Mouse (Mus musculus) adrenal gland, postnatal 10 days (tissue): ENCODE results near the gene Mrps11. TPM values are rescaled to one million over a fixed set of nuclear protein-coding genes. Genes with fewer than 3 reads are reported as not detected.
A peak's percentile ranks its signal among the peaks of the same experiment; 100 is the strongest.

Experiments used
- DNase-seq: peaks from one replicate; pipeline ENCODE4 v3.0.0; 2021; ENCODE audit warnings: mixed read lengths
- long read RNA-seq, 2 experiments: library from polyadenylated mRNA; stranded (forward); transcript quantifications; one replicate each; pipeline ENCODE4 v2.0.0; 2021
- total RNA-seq, 2 experiments: library from RNA; stranded (reverse); gene quantifications; 2 replicates each; pipeline ENCODE4 v1.2.3; 2021

Gene Mrps11
- total RNA-seq = 10 to 100 TPM; 77.9 to 82.5 TPM
- long read RNA-seq, experiment 1, transcript Mrps11-205 (6 exons, 825 nt) = minor isoform, 5 of 162 reads
- long read RNA-seq, experiment 1, transcript Mrps11-201 (6 exons, 1,056 nt) = major isoform, 102 of 162 reads
- long read RNA-seq, experiment 1, partial matches to known transcripts = 52 of 162 reads
- long read RNA-seq, experiment 1, other reads (novel, unspliced or antisense) = 3 of 162 reads
- long read RNA-seq, experiment 2, transcript Mrps11-201 (6 exons, 1,056 nt) = major isoform, 81 of 112 reads
- long read RNA-seq, experiment 2, partial matches to known transcripts = 0 of 112 reads
- long read RNA-seq, experiment 2, other reads (novel, unspliced or antisense) = 27 of 112 reads

- peak; percentile 93 for DNase-seq
Observed at GRCm38 (mm10) chr7:78782639-78783581, at the start of gene Mrps11, which contains the start of gene Mrpl46. Mrps11 (plus strand) TSS chr7:78783119. Mrpl46 (minus strand) TSS chr7:78783531.

DNA sequence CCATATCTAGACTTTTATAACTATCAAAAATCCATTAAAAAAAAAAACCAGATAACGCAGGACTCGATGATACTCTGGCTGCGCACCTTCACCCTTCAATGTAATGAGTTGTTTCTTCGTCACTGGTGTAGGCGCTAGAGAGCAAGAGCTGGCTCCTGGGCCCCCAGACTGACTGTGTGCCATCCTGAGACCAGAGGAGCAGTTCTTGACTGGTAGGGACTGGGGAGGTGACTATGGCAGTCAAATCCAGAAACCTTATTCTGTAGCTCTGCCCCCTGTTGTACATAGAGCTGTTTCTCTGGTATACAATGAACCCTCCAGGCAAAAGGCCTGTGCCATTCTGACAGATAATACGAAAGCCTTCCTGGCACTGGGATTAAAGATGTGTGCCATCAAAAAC, 45.7 kb upstream of the Mrps11 start:
- no peak for DNase-seq

GRCm38 (mm10) chr7:78737614-78738210, 45.2 kb upstream of the Mrps11 start, which contains the start of gene Ntrk3:
Ntrk3 (minus strand) TSS chr7:78738012.
- DNase-seq = no peak

DNA sequence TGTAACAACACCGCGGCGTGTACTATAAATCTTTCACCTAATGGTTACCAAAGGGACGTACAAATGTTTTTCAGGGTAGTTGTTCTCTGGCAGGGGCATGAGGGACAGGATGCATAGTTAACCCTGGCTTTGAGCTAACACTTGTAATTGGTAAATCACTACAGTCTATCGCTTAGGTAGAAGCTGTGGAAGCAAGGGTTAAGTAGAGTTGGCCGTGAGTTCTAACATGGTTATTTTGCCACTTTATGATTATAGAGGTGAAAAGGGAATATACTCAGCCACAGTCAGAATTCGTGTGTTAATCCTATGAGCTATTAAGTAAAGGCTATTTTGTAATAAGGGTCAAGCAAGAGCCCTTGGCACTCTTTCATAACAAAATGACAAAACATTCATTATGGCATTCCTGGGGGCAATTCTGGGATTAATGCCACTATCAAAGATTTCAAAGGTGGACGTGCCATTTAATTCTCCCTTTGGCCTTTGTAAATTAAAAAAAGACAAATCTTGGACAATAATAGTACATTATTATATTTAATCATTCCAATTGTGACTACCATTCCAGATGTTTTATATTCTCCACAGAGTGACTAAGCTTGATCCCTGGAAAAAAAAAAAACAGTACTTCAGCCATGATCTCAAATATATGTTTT, 43.4 kb upstream of the Mrps11 start:
- DNase-seq = peak; percentile 33

GRCm38 (mm10) chr7:78743731-78744385, 39.1 kb upstream of the Mrps11 start:
- no peak for DNase-seq

DNA sequence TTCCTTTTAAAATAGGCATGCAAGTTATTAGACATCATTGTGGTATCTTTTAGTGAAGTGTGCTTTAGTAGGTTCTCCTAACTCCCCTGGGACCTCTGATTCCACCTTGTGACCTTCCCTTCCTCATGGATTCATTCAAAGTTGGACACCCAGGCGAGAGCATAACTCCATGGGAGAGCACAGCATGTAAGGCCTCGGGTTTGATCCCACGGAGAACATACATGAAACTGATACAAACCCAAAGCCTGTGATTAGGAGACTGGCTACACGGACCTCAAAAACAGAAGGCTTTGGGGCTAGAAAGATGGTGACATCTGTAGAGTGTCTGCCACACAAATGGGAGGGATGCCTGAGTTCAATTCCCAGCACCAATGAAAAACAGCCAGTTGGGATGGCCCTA, 30.0 kb upstream of the Mrps11 start:
- DNase-seq = no peak

- no peak for DNase-seq
Observed at GRCm38 (mm10) chr7:78753752-78754457, 29.0 kb upstream of the Mrps11 start.

GRCm38 (mm10) chr7:78754458-78755000, 28.4 kb upstream of the Mrps11 start:
- DNase-seq = no peak

GRCm38 (mm10) chr7:78763801-78764200, 19.1 kb upstream of the Mrps11 start:
- no peak for DNase-seq

DNA sequence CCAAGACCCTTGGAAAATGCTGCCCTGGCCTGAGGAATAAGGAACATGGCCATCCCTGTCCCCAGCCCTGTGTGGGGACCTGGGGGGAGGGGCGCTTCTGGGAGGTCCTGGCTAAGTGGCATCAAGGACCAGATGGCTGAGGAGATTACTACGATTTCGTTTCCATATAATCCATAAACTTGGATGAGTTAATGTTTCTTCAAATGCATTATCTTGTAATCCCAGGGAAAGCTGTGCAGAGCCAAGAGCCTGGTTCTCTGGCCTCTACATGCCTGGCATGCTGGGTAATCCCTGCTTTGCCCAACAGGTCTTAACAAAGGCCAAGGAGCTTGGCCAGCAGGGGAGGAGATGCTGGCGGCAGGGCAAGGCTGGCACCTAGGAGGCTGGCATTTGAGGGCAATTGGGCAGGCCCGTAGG, 17.7 kb upstream of the Mrps11 start:
- DNase-seq = peak; percentile 57

DNA sequence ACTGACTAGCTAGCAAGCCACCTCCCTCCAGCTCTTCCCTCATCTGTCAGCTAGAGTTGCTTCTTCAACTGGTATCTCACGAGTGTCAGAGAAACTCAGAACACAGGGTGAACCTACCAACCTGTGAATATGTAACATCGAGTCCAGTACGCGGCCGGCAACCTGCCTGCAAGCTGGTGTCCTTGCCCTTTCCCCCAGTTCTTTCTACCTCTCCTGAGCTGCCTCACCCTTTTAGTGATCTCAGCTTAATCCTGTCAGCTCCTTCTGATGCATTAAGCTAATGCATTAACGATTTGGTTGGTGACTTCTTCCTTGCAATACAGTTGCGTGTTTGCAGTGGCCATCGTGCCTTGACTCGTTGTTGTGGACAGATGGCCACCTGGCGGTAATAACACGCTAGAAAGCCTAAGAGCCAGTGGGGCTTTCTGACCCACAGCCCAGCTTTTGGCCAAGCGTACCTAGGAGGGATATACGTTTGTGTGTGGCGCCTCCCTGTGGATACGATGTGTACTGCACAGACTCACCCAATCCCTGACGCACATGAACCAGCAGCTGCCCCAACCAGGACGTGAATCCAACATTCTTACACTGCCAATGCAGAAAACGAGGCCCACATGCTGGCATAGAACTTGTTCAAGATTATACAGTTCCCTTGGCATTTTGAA, 16.8 kb upstream of the Mrps11 start:
- DNase-seq = peak; percentile 90

DNA sequence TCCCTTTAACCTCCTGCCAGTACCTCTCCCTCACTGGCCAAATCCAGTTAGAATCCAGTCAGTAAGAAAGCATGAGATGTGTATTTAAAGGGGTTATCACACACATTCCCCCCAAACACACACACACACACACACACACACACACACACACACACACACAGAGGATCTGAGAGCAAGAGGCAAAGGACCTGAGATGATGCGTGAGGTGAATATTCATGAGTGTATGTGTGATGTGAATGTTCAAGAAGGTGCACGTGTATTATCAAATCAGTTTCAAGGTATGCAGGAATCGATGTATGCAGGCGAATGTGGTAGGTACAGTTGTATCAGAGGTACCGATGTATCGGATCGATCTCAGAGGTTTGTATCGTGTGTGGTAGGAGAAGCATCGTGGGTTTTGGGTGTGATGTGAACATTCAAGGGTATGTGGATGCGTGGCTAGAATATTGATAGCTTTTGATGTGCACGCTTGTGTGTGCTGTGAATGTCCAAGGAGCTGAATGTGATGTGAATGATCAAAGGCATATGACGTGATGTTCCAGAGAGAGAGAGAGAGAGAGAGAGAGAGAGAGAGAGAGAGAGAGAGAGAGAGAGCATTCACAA, 14.9 kb upstream of the Mrps11 start:
- DNase-seq = no peak

DNA sequence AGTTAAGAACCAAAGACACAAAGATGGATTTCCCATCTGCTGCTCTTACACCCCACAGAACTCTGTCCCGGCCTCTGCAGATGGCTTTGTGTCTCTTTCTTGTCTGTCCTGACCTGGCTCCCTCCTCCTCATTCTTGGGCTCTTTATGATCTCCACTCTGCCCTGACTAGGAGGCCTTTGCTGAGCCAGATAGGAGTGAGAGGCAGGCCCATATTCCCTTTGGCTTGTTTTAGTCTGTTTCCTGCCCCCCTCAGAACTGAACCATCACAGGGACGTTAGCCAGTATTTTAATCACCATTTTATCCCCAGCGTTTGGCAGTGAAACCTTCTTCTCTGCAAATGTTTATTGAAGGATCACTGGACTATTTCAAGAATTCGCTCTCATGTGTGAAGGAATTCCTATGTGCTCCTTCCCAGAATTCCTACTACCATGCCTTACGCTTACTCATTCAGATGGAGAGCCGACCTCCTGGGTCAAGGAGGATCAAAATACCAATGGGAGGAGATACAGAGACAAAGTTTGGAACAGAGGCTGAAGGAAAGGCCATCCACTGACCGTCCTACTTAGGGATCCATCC, 13.8 kb upstream of the Mrps11 start:
- no peak for DNase-seq

DNA sequence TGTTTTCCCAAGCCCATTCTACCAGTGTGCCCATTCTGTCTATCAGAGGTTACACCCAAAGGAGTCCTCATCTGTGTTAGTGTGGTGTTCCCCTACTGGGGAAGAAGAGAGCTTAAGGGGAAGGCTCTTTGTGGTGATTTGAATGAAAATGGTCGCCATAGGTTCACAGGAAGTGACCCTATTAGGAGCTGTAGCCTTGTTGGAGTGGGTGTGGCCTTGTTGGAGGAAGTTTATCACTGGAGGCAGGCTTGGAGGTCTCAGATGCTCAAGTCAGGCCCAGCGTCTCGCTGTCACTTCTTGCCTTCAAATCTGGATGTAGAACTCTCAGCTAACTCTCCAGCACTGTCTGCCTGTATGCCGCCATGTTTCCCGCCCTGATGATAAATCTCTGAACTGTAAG, 12.0 kb upstream of the Mrps11 start:
- DNase-seq = no peak

DNA sequence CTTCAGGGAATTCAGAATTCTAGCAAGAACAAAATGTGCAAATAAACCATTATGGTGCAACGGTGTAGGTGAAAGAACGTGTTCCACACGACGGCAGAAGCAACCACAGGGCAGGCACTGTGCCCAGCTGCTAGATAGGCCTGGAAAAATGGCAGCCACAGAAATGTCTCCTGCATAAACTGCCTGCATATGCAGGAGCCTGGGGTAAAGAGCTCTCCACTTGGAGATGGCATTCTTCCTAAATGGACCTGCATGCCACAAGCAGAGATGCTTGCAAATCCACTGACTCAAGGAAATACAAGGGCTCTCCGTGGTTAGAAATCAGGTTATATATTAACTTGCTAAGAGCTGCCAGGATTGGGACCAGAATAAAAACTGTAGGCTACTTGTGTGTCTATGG, 4.2 kb upstream of the Mrps11 start:
- DNase-seq = no peak

GRCm38 (mm10) chr7:78785906-78786305, 3.0 kb downstream of the Mrps11 start:
- DNase-seq = peak; percentile 78

DNA sequence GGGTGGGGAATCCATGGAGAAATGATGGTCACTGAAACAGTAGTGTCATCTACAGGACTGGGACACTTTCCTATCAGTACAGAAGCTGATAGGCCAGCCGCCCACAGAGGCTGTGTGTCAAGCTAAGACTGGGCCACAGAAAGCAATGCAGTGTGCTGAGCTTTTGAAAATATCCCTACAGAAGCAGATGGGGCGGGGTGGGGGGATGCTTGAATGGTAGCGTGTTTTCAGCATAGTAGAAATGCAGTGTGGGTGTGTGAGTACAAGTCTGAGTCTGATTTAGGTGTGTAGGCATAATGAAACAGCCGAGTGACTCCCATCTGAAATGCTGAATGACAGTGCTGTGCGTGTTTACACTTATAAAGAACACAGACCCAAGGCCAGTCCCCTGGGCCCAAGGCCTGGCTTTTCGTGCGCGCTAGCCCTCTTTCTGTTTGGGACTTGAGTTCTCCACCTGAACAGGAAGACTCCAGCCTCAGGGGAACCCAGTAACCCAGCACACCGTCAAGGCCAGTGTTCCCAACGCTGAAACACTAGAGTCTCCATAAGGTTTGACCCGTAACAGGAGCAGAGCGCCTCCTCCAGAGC, 5.0 kb downstream of the Mrps11 start:
- DNase-seq = peak; percentile 58

GRCm38 (mm10) chr7:78791359-78792222, 8.7 kb downstream of the Mrps11 start:
- DNase-seq = peak; percentile 64
